Mouse (Mus musculus) midbrain, embryonic 13.5 days (tissue): ENCODE results near the gene Rbmx. TPM values are rescaled to one million over a fixed set of nuclear protein-coding genes. Genes with fewer than 3 reads are reported as not detected.

Experiments used
- ATAC-seq: fragments of 200-750 bp; cut with Nextera tagmentation; 2 replicates; pipeline ENCODE4 v1.8.0; 2017; ENCODE audit warnings: mild to moderate bottlenecking, moderate TSS enrichment, moderate library complexity
- H3K27ac ChIP-seq: fragments of 300-500 bp; sonication (generic); 2 replicates; pipeline ENCODE4 v1.5.1; 2015; ENCODE audit warnings: inconsistent platforms, mild to moderate bottlenecking, moderate library complexity
- H3K27me3 ChIP-seq: fragments of 300-500 bp; sonication (generic); 2 replicates; pipeline ENCODE4 v1.6.1; 2015; ENCODE audit warnings: mild to moderate bottlenecking, inconsistent platforms
- H3K36me3 ChIP-seq: fragments of 300-500 bp; sonication (generic); 2 replicates; pipeline ENCODE4 v1.6.1; 2015; ENCODE audit warnings: mild to moderate bottlenecking, inconsistent platforms
- H3K4me1 ChIP-seq: fragments of 300-500 bp; sonication (generic); replicated peaks from 2 replicates; pipeline ENCODE4 v1.6.1; 2015; ENCODE audit warnings: inconsistent platforms
- H3K4me2 ChIP-seq: fragments of 300-500 bp; sonication (generic); replicated peaks from 2 replicates; pipeline ENCODE4 v1.6.1; 2015; ENCODE audit warnings: moderate library complexity, mild to moderate bottlenecking, inconsistent platforms
- H3K4me3 ChIP-seq: fragments of 300-500 bp; sonication (generic); replicated peaks from 2 replicates; pipeline ENCODE4 v1.5.1; 2015; ENCODE audit warnings: mild to moderate bottlenecking, inconsistent platforms
- H3K9ac ChIP-seq: fragments of 300-500 bp; sonication (generic); replicated peaks from 2 replicates; pipeline ENCODE4 v1.6.1; 2015; ENCODE audit warnings: mild to moderate bottlenecking, inconsistent platforms
- H3K9me3 ChIP-seq: fragments of 300-500 bp; sonication (generic); 2 replicates; pipeline ENCODE4 v1.6.1; 2016; ENCODE audit warnings: mild to moderate bottlenecking, inconsistent platforms
- WGBS: fragments of 180-500 bp; shearing (Covaris S2); methylation state at CpG from one replicate; pipeline ENCODE4 v1.1.7; 2015; 5-methylcytosine and 5-hydroxymethylcytosine counted together
- polyA plus RNA-seq: library from polyadenylated mRNA; unstranded; fragments of >200 nt; fragmentation: Nextera tagmentation; extraction: Ambion mirVana; gene quantifications from 2 replicates; pipeline ENCODE4 v1.2.1, GENCODE M21; 2015

The Rbmx gene
- polyA plus RNA-seq, 1 experiment from 2014 or later: 254 TPM

DNA sequence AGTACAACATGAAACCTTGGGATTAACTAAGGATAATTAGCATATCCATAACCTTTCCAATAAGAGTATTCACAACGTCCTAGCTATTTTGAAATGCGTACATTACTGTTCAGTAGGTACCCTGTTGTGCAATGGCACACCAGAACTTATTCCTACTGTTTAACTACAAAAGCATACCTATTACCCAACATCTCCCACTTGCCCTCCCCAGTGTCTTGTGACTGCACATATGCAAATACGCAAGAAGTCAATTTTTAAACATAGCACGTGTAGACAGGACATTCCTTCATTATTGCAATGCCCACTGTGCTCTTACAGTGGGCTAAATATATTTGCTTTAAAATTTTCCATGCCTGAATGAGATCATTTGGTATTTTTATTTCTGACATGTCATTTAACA is 19.9 kb downstream of the Rbmx start:
- H3K9ac ChIP-seq: no peak overlapping the region
- H3K4me1 ChIP-seq: no peaks in the 10 kb centered on the region
- H3K9me3 ChIP-seq: no peaks in the 10 kb centered on the region
- H3K27me3 ChIP-seq: no peaks in the 10 kb centered on the region
- WGBS: 84% methylated on average over 4 of the region's 4 CpGs
- H3K27ac ChIP-seq: no peak overlapping the region
- no peak for ATAC-seq
- H3K4me3 ChIP-seq: no peak overlapping the region
- H3K4me2 ChIP-seq: no peak overlapping the region
- H3K36me3 ChIP-seq: peaks cover 10% of the 10 kb centered on the region

DNA sequence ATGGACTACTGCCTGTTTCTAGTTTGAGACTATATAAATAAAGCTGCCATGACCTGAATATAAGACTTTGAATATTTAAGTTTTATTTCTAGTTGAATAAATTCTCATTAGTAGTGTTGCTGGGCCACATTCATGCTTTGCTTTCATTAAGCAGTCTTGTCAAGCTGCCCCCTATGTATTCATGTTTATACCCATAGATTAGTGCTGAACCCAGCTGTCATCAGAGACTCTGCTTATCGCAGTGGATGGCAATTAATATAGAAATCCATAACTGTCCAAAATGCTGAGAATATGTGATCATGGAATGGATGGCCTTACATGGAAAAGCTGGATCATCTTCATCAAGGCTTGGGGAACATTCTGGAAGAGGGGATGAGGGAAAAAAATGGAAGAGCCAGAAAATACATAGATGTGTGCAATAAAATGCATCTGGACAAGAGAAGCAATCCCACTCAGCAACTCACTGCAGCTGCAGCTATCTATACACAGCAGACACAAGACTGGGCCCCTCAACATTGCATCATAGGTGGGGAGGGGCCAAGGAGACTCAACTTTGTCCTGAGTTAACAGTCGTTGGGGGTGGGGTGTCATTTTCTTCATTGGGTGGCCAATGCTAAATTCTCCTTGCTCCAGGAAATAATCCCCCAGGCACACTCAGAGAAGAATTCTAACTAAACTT is 27.8 kb downstream of the Rbmx start:
- no peak for ATAC-seq
- Histone ChIP-seq H3K36me3 (no peaks in the 10 kb centered on the region), H3K4me2 (no peak overlapping the region), H3K4me1 (no peaks in the 10 kb centered on the region), H3K4me3 (no peak overlapping the region), H3K9me3 (no peaks in the 10 kb centered on the region), H3K27ac (no peak overlapping the region), H3K27me3 (no peaks in the 10 kb centered on the region), H3K9ac (no peak overlapping the region)
- 69% methylated on average over 2 of the region's 2 CpGs for WGBS

DNA sequence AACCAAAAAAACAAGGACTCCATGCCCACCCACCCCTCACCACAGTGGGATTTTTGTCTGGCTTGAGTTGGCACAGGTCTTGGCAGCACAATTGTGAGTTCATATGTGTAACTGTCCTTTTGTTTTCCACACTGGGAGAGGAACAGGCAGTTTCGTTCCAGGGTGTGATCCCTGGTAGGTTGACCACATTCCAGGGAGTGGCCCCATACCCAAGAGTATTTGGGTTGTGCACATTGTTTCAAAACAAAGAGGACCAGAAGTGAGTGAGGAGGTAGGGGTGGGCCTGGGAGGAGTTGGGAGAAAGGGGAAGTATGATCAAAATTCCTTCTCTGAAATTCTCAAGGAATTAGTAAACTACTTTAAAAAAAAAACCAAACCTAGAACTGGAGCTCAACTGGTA is 33.5 kb downstream of the Rbmx start:
- Histone ChIP-seq H3K4me3 (no peak overlapping the region), H3K9me3 (no peaks in the 10 kb centered on the region), H3K4me1 (no peaks in the 10 kb centered on the region), H3K4me2 (no peak overlapping the region), H3K9ac (no peak overlapping the region), H3K36me3 (no peaks in the 10 kb centered on the region), H3K27ac (no peak overlapping the region), H3K27me3 (no peaks in the 10 kb centered on the region)
- WGBS: 50% methylated on average over 1 of the region's 1 CpGs
- ATAC-seq: no peak

DNA sequence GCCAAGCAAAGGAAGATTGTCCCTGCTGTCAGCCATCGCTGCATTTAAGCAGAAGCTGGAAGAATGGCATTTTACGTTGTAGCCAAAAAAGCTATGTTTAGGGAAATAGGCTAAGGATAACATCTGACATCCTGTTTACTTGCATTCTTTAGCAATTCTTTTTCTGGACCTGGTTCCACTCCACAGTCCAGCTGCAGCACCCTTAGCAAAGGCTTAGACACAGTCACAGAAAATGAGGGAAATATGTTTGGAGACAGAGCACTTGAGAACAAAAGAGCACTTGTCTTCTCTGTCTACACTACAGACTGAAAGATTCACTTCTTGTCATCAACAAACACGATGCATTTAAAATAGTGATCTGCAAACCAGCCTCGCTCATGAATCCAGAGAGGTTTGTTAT is 53.6 kb downstream of the Rbmx start:
- no peaks in the 10 kb centered on the region for H3K4me1 ChIP-seq
- no peak overlapping the region for H3K27ac ChIP-seq
- no peak overlapping the region for H3K4me3 ChIP-seq
- no peaks in the 10 kb centered on the region for H3K36me3 ChIP-seq
- WGBS: 80% methylated on average over 4 of the region's 4 CpGs
- H3K9ac ChIP-seq: no peak overlapping the region
- H3K27me3 ChIP-seq: no peaks in the 10 kb centered on the region
- H3K9me3 ChIP-seq: no peaks in the 10 kb centered on the region
- ATAC-seq: no peak
- H3K4me2 ChIP-seq: no peak overlapping the region

DNA sequence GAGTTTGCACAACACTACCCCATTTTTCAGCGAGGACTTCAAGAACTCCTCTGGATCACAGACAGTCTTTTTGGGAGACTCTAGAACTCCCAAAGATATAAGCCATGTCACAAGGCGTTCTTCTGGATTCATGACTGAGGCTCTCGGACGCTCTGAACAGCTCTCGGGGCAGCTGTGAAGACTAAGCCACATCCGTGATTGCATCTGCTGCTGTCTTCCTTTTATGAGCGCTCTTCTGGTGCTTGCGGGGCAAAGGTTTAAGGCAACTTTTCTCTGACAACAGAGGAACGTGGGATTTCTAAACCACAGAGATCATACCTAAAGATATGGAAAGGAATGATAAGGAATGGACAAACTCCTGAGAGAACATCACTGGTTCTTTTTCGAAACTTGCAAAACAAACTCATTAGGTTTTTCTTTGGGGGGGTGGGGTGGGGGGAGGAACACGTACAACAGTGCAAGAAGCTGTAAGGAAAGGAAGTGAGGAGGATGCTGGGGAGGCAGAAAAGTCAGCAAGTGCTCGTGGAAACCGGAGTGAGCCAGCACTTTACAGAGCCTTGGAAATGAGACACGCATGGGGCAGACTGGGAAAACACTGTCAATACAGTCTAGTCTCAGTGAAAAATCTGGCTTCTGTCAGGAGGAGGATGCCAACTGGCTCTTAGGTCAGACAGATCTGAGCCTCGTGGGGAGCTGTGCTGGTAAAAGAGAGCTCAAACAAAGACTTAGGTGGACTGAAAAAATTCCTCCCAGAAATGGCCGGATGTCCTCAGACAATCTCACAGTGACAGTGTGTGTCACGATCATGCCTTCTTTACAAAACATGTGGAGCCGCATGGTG is 54.2 kb downstream of the Rbmx start, which contains the start of gene Arhgef6:
Gene Arhgef6 (minus strand): TSS at position 359 of the 841 bp plus-strand sequence.
- ATAC-seq: no peak
- H3K27ac ChIP-seq: no peak within 1 kb of the TSS
- no peak within 1 kb of the TSS for H3K4me2 ChIP-seq
- H3K4me1 ChIP-seq: no peaks in the 10 kb centered on the region
- H3K27me3 ChIP-seq: no peaks in the 10 kb centered on the region
- no peak within 1 kb of the TSS for H3K9ac ChIP-seq
- 74% methylated on average over 18 of the region's 18 CpGs for WGBS
- H3K4me3 ChIP-seq: no peak within 1 kb of the TSS
- H3K9me3 ChIP-seq: no peaks in the 10 kb centered on the region
- no peaks in the 10 kb centered on the region for H3K36me3 ChIP-seq

DNA sequence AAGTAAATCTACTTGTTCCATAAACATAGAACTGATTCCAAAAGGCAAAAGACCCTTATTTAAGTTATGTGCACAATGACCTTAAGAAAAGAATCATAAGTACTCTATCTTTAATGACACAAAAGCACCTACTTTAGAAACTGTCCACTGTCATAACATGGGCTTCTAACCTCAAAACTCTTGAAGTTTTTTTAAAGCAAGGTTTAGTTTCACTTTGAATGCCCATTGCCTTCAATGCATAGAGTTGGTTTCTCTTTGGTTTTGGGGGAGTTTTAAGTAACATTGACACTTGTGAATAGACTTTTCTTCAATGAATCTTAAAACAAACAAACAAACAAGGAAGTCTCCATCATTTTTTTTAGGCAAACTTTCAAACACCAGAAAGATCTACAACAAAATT is 55.3 kb downstream of the Rbmx start:
- Histone ChIP-seq H3K4me2 (no peak overlapping the region), H3K9me3 (no peaks in the 10 kb centered on the region), H3K4me1 (no peaks in the 10 kb centered on the region), H3K4me3 (no peak overlapping the region), H3K36me3 (no peaks in the 10 kb centered on the region), H3K9ac (no peak overlapping the region), H3K27me3 (no peaks in the 10 kb centered on the region), H3K27ac (no peak overlapping the region)
- ATAC-seq: no peak

DNA sequence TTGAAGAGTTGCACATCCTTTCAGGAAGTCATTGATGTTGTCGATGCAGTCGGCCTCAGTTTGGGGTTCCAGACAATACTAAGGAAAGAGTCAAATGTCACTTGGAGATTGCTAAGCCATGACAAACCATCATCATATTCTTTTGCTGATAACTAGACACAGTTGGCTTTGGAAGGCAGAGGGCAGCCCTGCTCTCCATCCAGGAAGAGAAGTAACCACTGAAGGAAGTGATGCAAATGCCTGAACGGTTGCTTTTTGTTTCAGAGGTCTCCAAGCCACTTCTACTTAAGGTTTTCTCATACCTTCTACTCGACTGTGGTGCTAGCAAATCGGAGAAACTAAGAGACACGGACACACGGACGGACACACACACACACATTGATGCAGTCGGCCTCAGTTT is 55.9 kb downstream of the Rbmx start:
- H3K4me2 ChIP-seq: no peak overlapping the region
- H3K9me3 ChIP-seq: no peaks in the 10 kb centered on the region
- no peak overlapping the region for H3K9ac ChIP-seq
- H3K36me3 ChIP-seq: no peaks in the 10 kb centered on the region
- H3K27me3 ChIP-seq: no peaks in the 10 kb centered on the region
- H3K4me1 ChIP-seq: no peaks in the 10 kb centered on the region
- ATAC-seq: no peak
- no peak overlapping the region for H3K27ac ChIP-seq
- 89% methylated on average over 9 of the region's 9 CpGs for whole genome bisulfite sequencing
- H3K4me3 ChIP-seq: no peak overlapping the region

DNA sequence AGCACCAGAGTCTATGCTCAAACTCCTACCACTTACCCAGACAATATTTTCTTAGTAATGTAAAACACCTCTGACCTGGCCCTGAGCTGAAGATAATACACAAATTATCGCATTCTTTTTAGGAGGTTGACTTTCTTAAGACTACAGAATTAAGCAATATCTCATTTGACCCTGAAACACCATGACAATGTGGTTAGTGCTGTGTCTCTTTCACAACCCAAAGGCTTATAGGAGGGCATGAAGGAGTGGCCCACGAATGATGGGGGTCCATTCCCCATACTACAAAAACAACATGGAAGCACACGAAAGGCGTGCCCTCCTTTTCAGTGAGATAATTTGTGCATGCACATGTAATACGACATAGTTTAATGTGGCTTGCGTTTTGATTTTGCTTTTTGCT is 57.5 kb downstream of the Rbmx start:
- no peaks in the 10 kb centered on the region for H3K36me3 ChIP-seq
- no peaks in the 10 kb centered on the region for H3K27me3 ChIP-seq
- ATAC-seq: no peak
- no peaks in the 10 kb centered on the region for H3K4me1 ChIP-seq
- no peaks in the 10 kb centered on the region for H3K9me3 ChIP-seq
- no peak overlapping the region for H3K4me3 ChIP-seq
- 90% methylated on average over 6 of the region's 6 CpGs for WGBS
- H3K27ac ChIP-seq: no peak overlapping the region
- no peak overlapping the region for H3K4me2 ChIP-seq
- H3K9ac ChIP-seq: no peak overlapping the region

Other genes starting within 250 kb of the Rbmx start
- not detected in 2 replicates for gene Cd40lg, start 180.9 kb downstream of the Rbmx start, polyA plus RNA-seq
- gene Arhgef6, start 54.3 kb downstream of the Rbmx start, polyA plus RNA-seq: 5.7 and 6.2 TPM in 2 replicates
- gene Gm364, start 16.1 kb upstream of the Rbmx start, polyA plus RNA-seq: not detected in 2 replicates
- 0.09 and 0.10 TPM in 2 replicates for gene Gpr101, start 110.7 kb upstream of the Rbmx start, polyA plus RNA-seq